Comparison of ENCODE assay signal across 26 mouse cellular contexts in genomic region chr14:36203855-36204254, GRCm38 (mm10).
A peak's percentile ranks its signal among the peaks of the same experiment; 100 is the strongest.
DNase-seq lines count a peak whose midpoint lies in the region; ATAC-seq and TF ChIP-seq lines count a peak whose summit lies in the region.
"Had no signal": no experiment of that assay in that cellular context is flagged by ENCODE, and none has a peak within 500 bp of the region (broad histone marks: within the 10 kb centered on the region; RNA-seq: fewer than 3 reads in every experiment).

No protein-coding gene starts in this region.

- H3K9me3 ChIP-seq in forebrain, postnatal 0 days (ENCODE audit: low read length) = no peaks in the 10 kb centered on the region
- no peaks in the 10 kb centered on the region for H3K9me3 ChIP-seq in forebrain, embryonic 13.5 days (replicated peaks)
- H3K9me3 ChIP-seq in midbrain, postnatal 0 days (ENCODE audit: low read length) = no peaks in the 10 kb centered on the region
- H3K9me3 ChIP-seq in midbrain, embryonic 11.5 days (ENCODE audit: control insufficient read depth, low read length) = no peaks in the 10 kb centered on the region
- H3K9me3 ChIP-seq: embryonic facial prominence, embryonic 12.5 days; forebrain, embryonic 15.5 days; heart, embryonic 13.5 days; limb, embryonic 13.5 days; lung, embryonic 15.5 days; midbrain, embryonic 12.5 days; stomach, embryonic 15.5 days had no signal

- no peak for TF ChIP-seq CTCF in forebrain, postnatal 0 days (IDR thresholded peaks at IDR 0.05; ENCODE audit: low read depth)
- TF ChIP-seq CTCF in layer of hippocampus, adult 2 months (conservative IDR thresholded peaks at IDR 0.05) = peak; percentile 23
- peak; percentile 27 for TF ChIP-seq CTCF in midbrain, postnatal 0 days (IDR thresholded peaks at IDR 0.05)

- no peaks in the 10 kb centered on the region for H3K36me3 ChIP-seq in forebrain, postnatal 0 days (ENCODE audit: insufficient read depth)
- H3K36me3 ChIP-seq in forebrain, embryonic 13.5 days (ENCODE audit: poor library complexity, severe bottlenecking) = no peaks in the 10 kb centered on the region
- no peaks in the 10 kb centered on the region for H3K36me3 ChIP-seq in midbrain, postnatal 0 days (ENCODE audit: insufficient read depth, low read length)
- H3K36me3 ChIP-seq in midbrain, embryonic 11.5 days (ENCODE audit: control insufficient read depth, insufficient read depth, low read length) = no peaks in the 10 kb centered on the region
- H3K36me3 ChIP-seq: embryonic facial prominence, embryonic 12.5 days; forebrain, embryonic 15.5 days; heart, embryonic 13.5 days; limb, embryonic 13.5 days; lung, embryonic 15.5 days; midbrain, embryonic 12.5 days; stomach, embryonic 15.5 days had no signal

- H3K4me2 ChIP-seq in forebrain, postnatal 0 days (ENCODE audit: low read depth) = no peak overlapping the region
- H3K4me2 ChIP-seq in forebrain, embryonic 13.5 days = no peak overlapping the region
- no peak overlapping the region for H3K4me2 ChIP-seq in midbrain, postnatal 0 days (ENCODE audit: low read depth, low read length, poor library complexity, severe bottlenecking)
- H3K4me2 ChIP-seq in midbrain, embryonic 11.5 days = no peak overlapping the region
- H3K4me2 ChIP-seq: embryonic facial prominence, embryonic 12.5 days; forebrain, embryonic 15.5 days; heart, embryonic 13.5 days; limb, embryonic 13.5 days; liver, embryonic 11.5 days; lung, embryonic 15.5 days; midbrain, embryonic 12.5 days; stomach, embryonic 15.5 days had no signal

- no peaks in the 10 kb centered on the region for H3K27me3 ChIP-seq in forebrain, postnatal 0 days (ENCODE audit: insufficient read depth, low read length)
- no peaks in the 10 kb centered on the region for H3K27me3 ChIP-seq in forebrain, embryonic 13.5 days
- H3K27me3 ChIP-seq in midbrain, postnatal 0 days (ENCODE audit: insufficient read depth, low read length) = no peaks in the 10 kb centered on the region
- no peaks in the 10 kb centered on the region for H3K27me3 ChIP-seq in midbrain, embryonic 11.5 days (ENCODE audit: control insufficient read depth, insufficient read depth, low read length)
- H3K27me3 ChIP-seq: embryonic facial prominence, embryonic 12.5 days; forebrain, embryonic 15.5 days; heart, embryonic 13.5 days; limb, embryonic 13.5 days; lung, embryonic 15.5 days; midbrain, embryonic 12.5 days; stomach, embryonic 15.5 days had no signal

- peak; percentile 81 for ATAC-seq in forebrain, postnatal 0 days
- no peak; the same call in 1 of the 2 replicates for ATAC-seq in forebrain, embryonic 13.5 days
- ATAC-seq in midbrain, postnatal 0 days (ENCODE audit: low FRiP score) = peak; percentile 70
- no peak for ATAC-seq in midbrain, embryonic 11.5 days (ENCODE audit: low FRiP score)
- ATAC-seq: forebrain, embryonic 15.5 days; inflammation-experienced regulatory T-cells, adult 6 months had no signal

- H3K9ac ChIP-seq in forebrain, postnatal 0 days = no peak overlapping the region
- no peak overlapping the region for H3K9ac ChIP-seq in forebrain, embryonic 13.5 days
- H3K9ac ChIP-seq in midbrain, postnatal 0 days (replicated peaks; ENCODE audit: low read length, poor library complexity, severe bottlenecking) = no peak overlapping the region
- no peak overlapping the region for H3K9ac ChIP-seq in midbrain, embryonic 11.5 days (ENCODE audit: low read length)
- H3K9ac ChIP-seq: embryonic facial prominence, embryonic 12.5 days; forebrain, embryonic 15.5 days; heart, embryonic 13.5 days; limb, embryonic 13.5 days; lung, embryonic 15.5 days; midbrain, embryonic 12.5 days; stomach, embryonic 15.5 days had no signal

- DNase-seq in forebrain, postnatal 0 days = peak; percentile 23
- DNase-seq in layer of hippocampus, adult 2 months (ENCODE audit: low spot score in 2 of 2) = peak in 1 of 2 experiments; percentile 10
- DNase-seq in layer of hippocampus, postnatal 10 days (ENCODE audit: low spot score in 2 of 2) = no peak
- peak; percentile 75 for DNase-seq in midbrain, postnatal 0 days (ENCODE audit: low spot score)
- no peak for DNase-seq in midbrain, embryonic 11.5 days (ENCODE audit: low spot score, missing footprints)
- DNase-seq: adrenal gland, adult 2 months; adrenal gland, postnatal 36 days; B cell, adult 2 months; embryo, embryonic 11 days; gastrocnemius, adult 2 months; gastrocnemius, postnatal 36 days; heart, adult 2 months; heart, postnatal 10 days; kidney, adult 11 months; kidney, postnatal 14 days; right cerebral cortex, postnatal 14 days had no signal

- 67% methylated on average over 1 of the region's 1 CpGs for WGBS in forebrain, postnatal 0 days
- 84% methylated on average over 1 of the region's 1 CpGs for WGBS in forebrain, embryonic 13.5 days
- 81% methylated on average over 1 of the region's 1 CpGs for WGBS in midbrain, postnatal 0 days
- WGBS in midbrain, embryonic 11.5 days = 100% methylated on average over 1 of the region's 1 CpGs

- H3K27ac ChIP-seq in forebrain, postnatal 0 days (ENCODE audit: low read depth, low read length) = no peak overlapping the region
- no peak overlapping the region for H3K27ac ChIP-seq in forebrain, embryonic 13.5 days
- peak overlapping the region; percentile 28; the same call in 1 of the 2 replicates for H3K27ac ChIP-seq in layer of hippocampus, adult 2 months
- no peak overlapping the region for H3K27ac ChIP-seq in midbrain, postnatal 0 days (ENCODE audit: low read depth, low read length)
- H3K27ac ChIP-seq in midbrain, embryonic 11.5 days (ENCODE audit: low read depth, low read length) = no peak overlapping the region
- H3K27ac ChIP-seq: embryonic facial prominence, embryonic 12.5 days; forebrain, embryonic 15.5 days; gastrocnemius, adult 2 months; heart, adult 2 months; heart, embryonic 13.5 days; limb, embryonic 13.5 days; lung, embryonic 15.5 days; midbrain, embryonic 12.5 days; stomach, embryonic 15.5 days had no signal

- H3K4me3 ChIP-seq in forebrain, postnatal 0 days (ENCODE audit: low read depth, low read length) = no peak overlapping the region
- no peak overlapping the region for H3K4me3 ChIP-seq in forebrain, embryonic 13.5 days
- H3K4me3 ChIP-seq in layer of hippocampus, adult 2 months = no peak overlapping the region
- no peak overlapping the region for H3K4me3 ChIP-seq in midbrain, postnatal 0 days (ENCODE audit: low read depth, low read length)
- H3K4me3 ChIP-seq in midbrain, embryonic 11.5 days (ENCODE audit: low read depth, low read length) = no peak overlapping the region
- H3K4me3 ChIP-seq: embryonic facial prominence, embryonic 12.5 days; forebrain, embryonic 15.5 days; gastrocnemius, adult 2 months; heart, adult 2 months; heart, embryonic 13.5 days; limb, embryonic 13.5 days; lung, embryonic 15.5 days; midbrain, embryonic 12.5 days; stomach, embryonic 15.5 days had no signal

- H3K4me1 ChIP-seq in forebrain, postnatal 0 days (ENCODE audit: insufficient read depth) = no peaks in the 10 kb centered on the region
- H3K4me1 ChIP-seq in forebrain, embryonic 13.5 days = no peaks in the 10 kb centered on the region
- H3K4me1 ChIP-seq in midbrain, postnatal 0 days (ENCODE audit: insufficient read depth, low read length) = no peaks in the 10 kb centered on the region
- no peaks in the 10 kb centered on the region for H3K4me1 ChIP-seq in midbrain, embryonic 11.5 days (ENCODE audit: control insufficient read depth, insufficient read depth, low read length)
- H3K4me1 ChIP-seq: embryonic facial prominence, embryonic 12.5 days; forebrain, embryonic 15.5 days; heart, embryonic 13.5 days; limb, embryonic 13.5 days; lung, embryonic 15.5 days; midbrain, embryonic 12.5 days; stomach, embryonic 15.5 days had no signal

Comparison
In these comparisons a context has a peak if more than half of its experiments do, and no peak if none do; other contexts are left out.
1. ATAC-seq: peak in forebrain, postnatal 0 days (single experiment) and midbrain, postnatal 0 days (single experiment); none in forebrain, embryonic 13.5 days (single experiment) and midbrain, embryonic 11.5 days (single experiment).
2. DNase-seq: peak in forebrain, postnatal 0 days (single experiment) and midbrain, postnatal 0 days (single experiment); none in layer of hippocampus, postnatal 10 days (0 of 2) and midbrain, embryonic 11.5 days (single experiment).